Mouse (Mus musculus) kidney, embryonic 15.5 days (tissue): ENCODE measurements around the gene Stk26. TPM values are rescaled to one million over a fixed set of nuclear protein-coding genes. Genes with fewer than 3 reads are reported as not detected.

ENCODE experiments used
- ATAC-seq: fragments of 200-750 bp; cut with Nextera tagmentation; replicated peaks from 2 replicates; pipeline ENCODE4 v1.8.0; 2017; ENCODE audit warnings: moderate TSS enrichment; ENCODE audit not compliant: low FRiP score
- H3K27ac ChIP-seq: fragments of 300-500 bp; sonication (generic); 2 replicates; pipeline ENCODE4 v1.5.1; 2015; ENCODE audit warnings: mild to moderate bottlenecking, inconsistent platforms
- H3K27me3 ChIP-seq: fragments of 300-500 bp; sonication (generic); 2 replicates; pipeline ENCODE4 v1.6.1; 2015; ENCODE audit warnings: inconsistent platforms
- H3K36me3 ChIP-seq: fragments of 300-500 bp; sonication (generic); 2 replicates; pipeline ENCODE4 v1.6.1; 2015; ENCODE audit warnings: inconsistent platforms
- H3K4me1 ChIP-seq: fragments of 300-500 bp; sonication (generic); 2 replicates; pipeline ENCODE4 v1.6.1; 2015; ENCODE audit warnings: inconsistent platforms
- H3K4me2 ChIP-seq: fragments of 300-500 bp; sonication (generic); 2 replicates; pipeline ENCODE4 v1.6.1; 2015; ENCODE audit warnings: moderate library complexity, mild to moderate bottlenecking, inconsistent platforms
- H3K4me3 ChIP-seq: fragments of 300-500 bp; sonication (generic); replicated peaks from 2 replicates; pipeline ENCODE4 v1.5.1; 2015; ENCODE audit warnings: mild to moderate bottlenecking, inconsistent platforms
- H3K9ac ChIP-seq: fragments of 300-500 bp; sonication (generic); 2 replicates; pipeline ENCODE4 v1.6.1; 2015; ENCODE audit warnings: mild to moderate bottlenecking, inconsistent platforms
- H3K9me3 ChIP-seq: fragments of 300-500 bp; sonication (generic); replicated peaks from 2 replicates; pipeline ENCODE4 v1.6.1; 2016; ENCODE audit warnings: inconsistent platforms
- WGBS: fragments of 180-500 bp; shearing (Covaris S2); methylation state at CpG from one replicate; pipeline ENCODE4 v1.1.7; 2015; ENCODE audit warnings: mixed read lengths; 5-methylcytosine and 5-hydroxymethylcytosine counted together
- polyA plus RNA-seq: library from polyadenylated mRNA; unstranded; fragments of >200 nt; fragmentation: Nextera tagmentation; extraction: Ambion mirVana; gene quantifications from 2 replicates; pipeline ENCODE4 v1.2.1, GENCODE M21; 2015

Stk26 gene
- polyA plus RNA-seq, 1 experiment from 2014 or later, result 5.4 TPM

- H3K4me3 ChIP-seq, result no peak overlapping the region
- H3K9me3 ChIP-seq, result no peaks in the 10 kb centered on the region
- H3K4me2 ChIP-seq, result no peak overlapping the region
- H3K27ac ChIP-seq, result no peak overlapping the region
- peaks cover 26% of the 10 kb centered on the region for H3K27me3 ChIP-seq
- no peak for ATAC-seq
- H3K4me1 ChIP-seq, result no peaks in the 10 kb centered on the region
- no peak overlapping the region for H3K9ac ChIP-seq
- 81% methylated on average over 6 of the region's 6 CpGs for WGBS
- H3K36me3 ChIP-seq, result no peaks in the 10 kb centered on the region
Observed at GRCm38 (mm10) chrX:50850428-50851184, 9.8 kb downstream of the Stk26 start.

- Histone ChIP-seq H3K27me3 (peaks cover 19% of the 10 kb centered on the region; the same call in 1 of the 2 replicates), H3K9ac (no peak overlapping the region), H3K4me2 (no peak overlapping the region), H3K27ac (no peak overlapping the region), H3K4me3 (no peak overlapping the region), H3K4me1 (0 out of 2 replicates have a peak, but pooled peaks cover 3% of the 10 kb centered on the region), H3K36me3 (no peaks in the 10 kb centered on the region), H3K9me3 (no peaks in the 10 kb centered on the region)
- ATAC-seq, result no peak
- 49% methylated on average over 2 of the region's 2 CpGs for WGBS
Observed at GRCm38 (mm10) chrX:50863771-50864170, 22.9 kb downstream of the Stk26 start.

- no peak for ATAC-seq
- Histone ChIP-seq H3K9me3 (no peaks in the 10 kb centered on the region), H3K4me2 (no peak overlapping the region), H3K4me1 (0 out of 2 replicates have a peak, but pooled peaks cover 3% of the 10 kb centered on the region), H3K27me3 (peaks cover 19% of the 10 kb centered on the region; the same call in 1 of the 2 replicates), H3K4me3 (no peak overlapping the region), H3K36me3 (no peaks in the 10 kb centered on the region), H3K9ac (no peak overlapping the region), H3K27ac (no peak overlapping the region)
- WGBS, result 69% methylated on average over 5 of the region's 5 CpGs
Observed at GRCm38 (mm10) chrX:50864734-50865133, 23.9 kb downstream of the Stk26 start.

GRCm38 (mm10) chrX:50874246-50875002 is 33.6 kb downstream of the Stk26 start:
- WGBS, result 87% methylated on average over 6 of the region's 6 CpGs
- no peak overlapping the region for H3K9ac ChIP-seq
- no peak overlapping the region for H3K4me2 ChIP-seq
- H3K9me3 ChIP-seq, result no peaks in the 10 kb centered on the region
- peaks cover 13% of the 10 kb centered on the region for H3K27me3 ChIP-seq
- no peaks in the 10 kb centered on the region for H3K36me3 ChIP-seq
- no peak overlapping the region for H3K27ac ChIP-seq
- no peak overlapping the region for H3K4me3 ChIP-seq
- no peak for ATAC-seq
- 0 out of 2 replicates have a peak, but pooled peaks cover 2% of the 10 kb centered on the region for H3K4me1 ChIP-seq

GRCm38 (mm10) chrX:50887999-50888398 is 47.2 kb downstream of the Stk26 start:
- no peaks in the 10 kb centered on the region for H3K4me1 ChIP-seq
- H3K36me3 ChIP-seq, result no peaks in the 10 kb centered on the region
- no peaks in the 10 kb centered on the region for H3K9me3 ChIP-seq
- no peak overlapping the region for H3K4me2 ChIP-seq
- peaks cover 9% of the 10 kb centered on the region for H3K27me3 ChIP-seq
- H3K9ac ChIP-seq, result no peak overlapping the region
- ATAC-seq, result no peak
- no peak overlapping the region for H3K27ac ChIP-seq
- H3K4me3 ChIP-seq, result no peak overlapping the region
- 82% methylated on average over 2 of the region's 2 CpGs for WGBS

- WGBS, result 89% methylated on average over 3 of the region's 3 CpGs
- H3K9ac ChIP-seq, result no peak overlapping the region
- no peak overlapping the region for H3K4me2 ChIP-seq
- no peak overlapping the region for H3K4me3 ChIP-seq
- H3K27me3 ChIP-seq, result peaks cover 19% of the 10 kb centered on the region; the same call in 1 of the 2 replicates
- no peak for ATAC-seq
- H3K27ac ChIP-seq, result no peak overlapping the region
- no peaks in the 10 kb centered on the region for H3K4me1 ChIP-seq
- no peaks in the 10 kb centered on the region for H3K36me3 ChIP-seq
- no peaks in the 10 kb centered on the region for H3K9me3 ChIP-seq
Observed at GRCm38 (mm10) chrX:50903497-50903896, 62.6 kb downstream of the Stk26 start.

- no peak overlapping the region for H3K27ac ChIP-seq
- no peaks in the 10 kb centered on the region for H3K9me3 ChIP-seq
- ATAC-seq, result no peak
- 79% methylated on average over 5 of the region's 5 CpGs for WGBS
- no peak overlapping the region for H3K4me2 ChIP-seq
- H3K4me1 ChIP-seq, result no peaks in the 10 kb centered on the region
- H3K27me3 ChIP-seq, result peaks cover 21% of the 10 kb centered on the region; the same call in 1 of the 2 replicates
- no peak overlapping the region for H3K4me3 ChIP-seq
- no peaks in the 10 kb centered on the region for H3K36me3 ChIP-seq
- H3K9ac ChIP-seq, result no peak overlapping the region
Observed at GRCm38 (mm10) chrX:50909915-50910314, 69.1 kb downstream of the Stk26 start.

- no peak overlapping the region for H3K27ac ChIP-seq
- peaks cover 39% of the 10 kb centered on the region for H3K27me3 ChIP-seq
- 0 out of 2 replicates have a peak, but pooled peaks have one; percentile 22 for ATAC-seq
- no peak overlapping the region for H3K4me3 ChIP-seq
- H3K9me3 ChIP-seq, result no peaks in the 10 kb centered on the region
- H3K9ac ChIP-seq, result no peak overlapping the region
- no peaks in the 10 kb centered on the region for H3K36me3 ChIP-seq
- H3K4me1 ChIP-seq, result no peaks in the 10 kb centered on the region
- 32% methylated on average over 3 of the region's 3 CpGs for WGBS
- no peak overlapping the region for H3K4me2 ChIP-seq
Observed at GRCm38 (mm10) chrX:50917389-50917788, 76.5 kb downstream of the Stk26 start.

- no peak overlapping the region for H3K9ac ChIP-seq
- no peak overlapping the region for H3K4me3 ChIP-seq
- no peaks in the 10 kb centered on the region for H3K4me1 ChIP-seq
- H3K9me3 ChIP-seq, result no peaks in the 10 kb centered on the region
- H3K36me3 ChIP-seq, result no peaks in the 10 kb centered on the region
- peaks cover 33% of the 10 kb centered on the region for H3K27me3 ChIP-seq
- WGBS, result 53% methylated on average over 3 of the region's 3 CpGs
- no peak for ATAC-seq
- H3K27ac ChIP-seq, result no peak overlapping the region
- H3K4me2 ChIP-seq, result no peak overlapping the region
Observed at GRCm38 (mm10) chrX:50918754-50919153, 77.9 kb downstream of the Stk26 start.

GRCm38 (mm10) chrX:50924629-50925364 is 84.0 kb downstream of the Stk26 start:
- Histone ChIP-seq H3K27ac (no peak overlapping the region), H3K9ac (no peak overlapping the region), H3K4me1 (no peaks in the 10 kb centered on the region), H3K36me3 (no peaks in the 10 kb centered on the region), H3K4me2 (no peak overlapping the region), H3K27me3 (peaks cover 26% of the 10 kb centered on the region), H3K9me3 (no peaks in the 10 kb centered on the region), H3K4me3 (no peak overlapping the region)
- 57% methylated on average over 17 of the region's 18 CpGs for WGBS
- ATAC-seq, result no peak

- Histone ChIP-seq H3K4me1 (no peaks in the 10 kb centered on the region), H3K9ac (no peak overlapping the region), H3K36me3 (no peaks in the 10 kb centered on the region), H3K9me3 (no peaks in the 10 kb centered on the region), H3K27ac (no peak overlapping the region), H3K27me3 (peaks cover 34% of the 10 kb centered on the region), H3K4me2 (no peak overlapping the region), H3K4me3 (no peak overlapping the region)
- ATAC-seq, result no peak
- WGBS, result 41% methylated on average over 10 of the region's 10 CpGs
Observed at GRCm38 (mm10) chrX:50926893-50927545, 86.2 kb downstream of the Stk26 start.
